Mouse (Mus musculus): ENCODE measurements at regions not wholly inside any gene's neighbourhood (a gene's known extent, or its start where the extent isn't known, plus 50 kb on each side); places are given as distances from the start of the nearest gene placed in this dataset.
A peak's percentile ranks its signal among the peaks of the same experiment; 100 is the strongest.
"Not testable (repeated sequence)": the region's sequence is repeated elsewhere in the genome, so short reads cannot be mapped to it uniquely, and the experiment has no call there.

DNA sequence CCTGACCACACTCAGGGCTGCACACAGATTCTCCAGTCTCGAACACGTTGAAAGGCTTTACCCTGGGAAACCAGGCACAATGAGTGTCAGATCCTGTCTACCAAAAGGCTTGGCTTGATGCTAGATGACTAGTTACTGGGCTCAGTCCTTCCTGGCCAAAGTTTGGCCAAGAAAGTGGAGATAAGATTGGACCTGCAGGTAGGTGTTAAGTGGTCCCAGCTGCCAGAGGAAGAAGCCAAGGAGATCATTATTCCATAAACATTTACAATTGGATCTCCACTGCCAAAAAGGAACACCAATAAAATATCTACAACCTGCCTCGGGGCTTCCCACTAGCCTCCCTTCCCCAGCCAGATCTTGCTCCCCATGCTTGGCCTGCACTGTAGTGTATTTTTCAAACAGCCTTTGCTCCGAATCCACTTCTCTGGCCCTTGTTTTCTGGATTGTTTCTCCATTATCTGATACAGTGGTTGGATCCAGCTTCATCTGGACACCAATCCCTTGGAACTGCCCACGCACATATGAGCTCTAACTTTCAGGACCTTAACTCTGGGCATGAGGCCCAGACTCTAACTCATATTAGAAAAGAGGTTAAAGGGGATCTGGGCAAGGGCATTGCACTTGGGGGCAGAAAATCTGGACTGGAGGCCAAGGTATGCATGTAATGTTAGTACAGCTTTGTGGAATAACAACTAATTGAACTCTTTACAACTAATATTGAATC lies 345.3 kb upstream of the Intu start:
- peak; percentile 63 for DNase-seq (ENCODE audit: low read depth)

DNA sequence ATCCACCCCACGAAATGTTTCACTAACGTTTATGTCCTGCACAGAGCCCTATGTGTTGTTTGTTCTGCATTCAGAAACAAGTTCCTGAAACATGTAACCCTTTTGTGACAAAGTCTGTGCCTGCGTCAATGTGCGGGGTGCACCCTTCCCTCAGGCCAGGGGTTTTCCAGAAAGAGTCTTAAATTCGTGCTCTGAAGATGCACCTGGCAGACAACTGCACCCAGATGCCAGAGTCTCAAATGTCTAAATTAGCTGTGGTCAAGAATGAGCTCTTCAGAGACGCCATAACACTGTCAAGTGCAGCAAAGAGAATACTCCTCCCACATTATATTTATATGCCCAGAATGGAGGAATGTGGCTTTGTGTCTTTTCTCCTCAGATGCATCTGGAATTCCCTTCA lies 341.6 kb upstream of the Intu start:
- DNase-seq (ENCODE audit: low read depth): no peak

DNA sequence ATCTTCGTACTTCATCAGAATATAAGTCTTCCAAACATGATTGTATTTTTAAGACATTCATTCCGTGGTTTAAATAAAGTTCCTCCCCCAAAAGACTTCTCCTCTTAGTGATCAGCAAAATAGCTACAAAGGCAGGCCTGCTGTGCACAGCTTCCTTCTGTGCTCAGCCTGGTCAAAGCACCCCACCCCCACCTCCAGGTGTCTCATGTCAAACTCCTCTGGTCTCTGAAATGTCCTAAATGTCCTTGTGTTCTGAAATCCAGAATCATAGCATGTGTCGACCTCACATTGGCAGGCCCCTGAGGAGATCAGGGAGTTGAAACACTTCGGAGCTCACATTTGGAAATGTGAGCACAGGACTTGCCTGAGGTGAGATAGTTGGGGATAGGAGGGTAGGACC lies 341.1 kb upstream of the Intu start:
- DNase-seq (ENCODE audit: low read depth): no peak

DNA sequence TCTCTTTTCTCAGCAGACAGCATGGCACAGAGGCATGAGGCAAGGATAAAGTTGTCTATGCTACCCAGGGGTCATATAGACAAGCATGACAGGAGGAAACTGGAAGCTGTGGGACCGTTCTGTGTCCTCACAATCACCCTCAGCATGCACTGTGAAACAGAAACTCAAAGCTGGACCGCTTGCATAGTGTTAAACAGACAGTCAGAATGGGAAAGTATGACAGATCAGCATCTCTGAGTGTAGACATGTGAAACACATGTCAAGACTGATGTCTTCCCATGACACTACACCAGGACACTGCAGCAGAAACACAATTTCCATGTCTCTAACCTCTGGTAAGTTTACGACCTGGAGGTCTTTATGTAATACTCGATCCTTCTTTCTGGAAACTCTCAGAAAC lies 330.9 kb upstream of the Intu start:
- no peak for DNase-seq (ENCODE audit: low read depth)

DNA sequence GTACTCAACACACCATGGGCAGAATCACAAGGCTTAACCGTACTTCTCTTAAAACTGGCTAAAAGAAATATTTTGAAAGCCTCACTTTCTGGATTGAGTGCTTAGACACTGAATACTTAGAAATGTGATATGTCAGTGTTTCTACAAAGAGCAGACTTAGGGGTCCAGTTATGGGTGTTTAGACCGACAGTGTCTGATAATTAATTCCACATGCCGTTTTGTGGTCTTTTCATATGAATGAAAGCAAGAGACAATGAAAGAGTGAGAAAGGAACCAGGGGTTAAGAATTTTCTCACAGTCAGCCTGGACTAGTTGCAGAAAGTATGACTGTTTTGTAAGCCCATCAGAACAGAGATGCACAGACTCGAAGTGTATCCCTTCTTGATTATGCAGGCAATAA lies 324.8 kb upstream of the Intu start:
- no peak for DNase-seq (ENCODE audit: low read depth)

DNA sequence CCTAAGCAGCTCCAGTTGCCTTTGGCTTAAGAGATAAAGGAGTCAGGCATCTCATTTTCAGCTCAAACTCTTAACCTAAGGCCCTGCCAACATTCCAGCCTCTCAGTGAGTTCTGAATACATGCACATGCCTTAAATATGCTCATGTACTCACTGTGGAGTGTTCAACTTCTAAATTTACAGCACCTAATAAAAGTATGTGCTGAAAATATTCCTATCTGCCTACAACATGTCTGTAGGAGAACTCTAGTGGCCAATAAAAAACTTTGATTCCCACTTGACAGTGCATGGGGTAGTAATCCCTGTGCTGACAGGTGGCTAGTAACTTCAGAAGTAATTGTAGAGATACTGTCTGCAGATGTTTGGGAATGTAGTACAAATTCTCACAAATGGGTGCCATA lies 319.3 kb upstream of the Intu start:
- no peak for DNase-seq (ENCODE audit: low read depth)

DNA sequence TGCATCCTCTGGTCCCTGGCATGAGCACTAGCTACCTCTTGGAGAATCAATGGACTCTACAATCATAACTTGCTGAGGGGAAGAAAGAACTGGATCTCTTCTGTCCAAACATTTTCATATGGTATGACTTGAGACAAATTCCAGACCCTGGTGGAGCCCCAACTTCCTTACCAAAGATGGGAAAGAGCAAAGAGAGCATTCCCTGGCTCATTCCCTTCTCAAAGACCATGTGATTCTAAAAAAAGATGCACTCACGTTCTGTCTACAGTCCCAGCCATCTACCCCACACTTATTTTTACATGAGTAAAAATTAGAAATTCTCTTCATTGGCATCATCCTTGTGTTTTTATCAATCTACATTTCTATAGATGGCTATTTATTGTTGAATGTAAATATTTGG lies 304.3 kb upstream of the Intu start:
- no peak for DNase-seq (ENCODE audit: low read depth)

DNA sequence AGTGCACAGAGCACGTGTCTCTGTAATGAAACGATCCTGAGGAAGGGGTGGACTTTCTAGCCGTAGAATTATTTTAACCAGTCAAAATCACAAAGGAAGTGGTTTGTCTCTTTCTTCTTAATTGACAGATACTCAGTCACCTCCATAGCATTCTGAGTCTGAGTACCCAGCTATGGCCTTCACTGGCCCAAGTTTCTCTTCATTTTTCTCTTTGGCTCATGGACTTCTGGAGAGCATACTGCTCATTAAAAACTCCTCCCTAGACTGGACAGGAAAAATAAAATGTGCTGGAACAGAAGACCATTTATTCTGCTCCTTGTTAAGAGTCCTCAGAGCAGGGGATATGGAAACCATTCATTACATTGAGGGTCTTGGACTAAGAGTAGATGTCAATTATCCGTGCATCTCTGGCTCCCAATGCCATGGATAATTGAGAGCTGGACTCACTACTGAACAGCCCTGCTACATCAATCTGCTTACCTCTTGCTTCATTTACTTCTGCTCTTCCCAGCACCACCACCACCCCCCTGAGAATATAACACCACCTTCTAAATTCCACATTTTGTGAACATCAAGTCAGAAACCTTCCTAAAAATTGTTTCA lies 287.5 kb upstream of the Intu start:
- DNase-seq (ENCODE audit: low read depth): no peak

DNA sequence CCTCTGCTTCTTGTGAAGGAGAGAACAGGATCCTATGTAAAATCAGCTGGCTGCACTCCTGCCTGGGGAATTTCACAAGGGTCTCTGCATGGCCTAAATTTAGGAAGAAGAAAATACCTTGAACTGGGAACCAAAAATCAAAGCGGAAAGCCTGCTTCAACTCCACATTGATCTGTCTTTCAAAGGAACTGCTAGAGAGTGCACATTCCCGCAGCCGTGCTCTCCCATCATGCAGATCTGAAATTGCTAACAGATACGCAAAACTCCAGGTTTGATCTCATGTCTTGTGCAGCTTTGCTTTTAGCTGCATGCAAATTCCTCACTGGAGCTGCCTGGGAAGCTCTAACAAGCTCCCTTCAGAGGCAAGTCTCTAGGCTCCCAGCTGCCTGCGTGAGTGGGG lies 276.7 kb upstream of the Intu start:
- DNase-seq (ENCODE audit: low read depth): no peak

DNA sequence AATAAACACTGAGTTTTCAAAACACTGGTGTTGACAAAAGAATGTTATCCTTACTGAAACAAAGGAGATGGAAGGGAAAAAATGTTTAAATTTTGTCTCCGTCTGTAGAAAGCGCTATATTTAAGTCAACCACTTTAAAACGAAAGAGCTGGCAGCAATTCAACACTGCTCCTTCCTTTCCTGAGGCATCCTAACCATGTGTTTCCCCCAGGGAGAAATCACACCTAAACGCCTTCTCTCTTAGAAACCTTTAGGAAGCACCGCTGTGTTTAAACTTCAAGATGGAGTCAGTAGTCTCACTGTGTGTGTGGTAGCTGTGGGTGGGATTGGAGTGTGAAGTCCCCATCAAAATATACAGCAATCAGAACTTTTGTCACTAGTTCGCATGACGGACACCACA lies 268.6 kb upstream of the Intu start:
- DNase-seq (ENCODE audit: low read depth): no peak

DNA sequence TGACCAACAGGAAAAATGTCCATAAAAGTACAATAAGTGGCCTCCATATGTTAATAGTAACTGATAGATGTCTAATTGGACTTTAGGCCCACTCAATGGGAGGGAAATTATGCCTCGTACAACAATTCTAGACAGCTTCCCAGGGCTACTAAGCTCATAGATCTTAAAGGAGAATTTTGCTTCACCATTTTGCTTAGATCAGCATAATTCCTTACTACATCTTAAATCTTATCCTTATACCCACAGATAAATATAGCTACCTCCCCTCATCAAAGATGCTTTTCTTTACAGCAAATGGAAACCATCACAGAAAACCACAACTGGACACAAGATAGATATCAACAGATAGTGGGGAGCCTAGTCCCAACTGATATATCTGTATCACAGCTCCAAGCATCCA lies 263.6 kb upstream of the Intu start:
- no peak for DNase-seq (ENCODE audit: low read depth)

DNA sequence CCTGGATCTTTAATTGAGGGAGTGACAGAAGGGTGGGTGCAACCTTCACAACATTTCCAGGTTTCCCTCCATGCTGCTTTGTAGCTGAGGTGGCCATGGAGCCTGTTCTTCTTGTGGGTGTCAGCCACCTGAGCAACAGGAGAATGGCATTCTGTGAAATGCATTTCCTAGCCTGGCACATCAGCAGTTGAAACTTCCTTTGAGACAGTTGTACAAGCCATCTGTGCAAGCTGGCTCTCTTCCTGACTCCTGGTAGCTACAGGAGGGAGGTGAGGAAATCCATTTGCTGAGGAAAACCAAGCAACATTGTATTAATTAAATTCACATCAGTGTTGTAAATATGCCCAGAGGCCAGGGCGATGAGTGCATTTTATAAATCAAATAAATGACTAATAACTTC lies 248.2 kb upstream of the Intu start:
- no peak for DNase-seq (ENCODE audit: low read depth)

DNA sequence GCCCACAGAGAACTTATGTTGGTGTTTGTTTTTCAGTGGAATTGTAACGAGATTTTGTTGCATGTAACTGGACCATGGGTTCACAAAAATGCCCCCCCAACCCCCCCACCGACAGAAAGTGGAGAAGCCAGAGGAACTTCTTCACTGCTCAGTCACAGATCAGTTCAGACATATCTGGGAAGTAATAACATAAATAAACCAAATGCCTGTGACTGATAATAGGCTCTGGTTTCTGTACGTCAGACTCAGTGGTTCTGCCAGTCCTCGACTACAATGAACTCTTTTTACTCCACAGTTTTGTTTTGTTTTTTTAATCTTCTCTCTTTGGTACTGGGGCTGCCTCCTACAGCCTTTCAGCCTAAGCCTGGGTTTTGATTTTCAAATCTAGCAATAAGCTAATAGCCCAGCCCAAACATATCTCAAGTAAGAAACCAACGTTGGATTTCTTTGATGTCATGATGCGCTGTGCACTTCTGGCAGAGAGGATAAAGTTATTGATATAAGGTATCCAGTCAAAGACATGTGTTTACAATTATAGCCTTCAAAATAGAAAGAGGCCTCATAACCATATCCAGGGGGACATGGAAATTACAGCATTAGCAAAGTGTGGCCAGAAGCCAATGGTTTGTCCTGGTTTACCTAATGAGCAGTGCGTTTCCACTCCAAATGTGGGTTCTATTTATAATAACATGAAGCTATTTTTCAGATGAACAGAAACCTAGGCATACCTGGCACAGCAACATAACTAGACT lies 244.0 kb upstream of the Intu start:
- DNase-seq (ENCODE audit: low read depth): no peak

DNA sequence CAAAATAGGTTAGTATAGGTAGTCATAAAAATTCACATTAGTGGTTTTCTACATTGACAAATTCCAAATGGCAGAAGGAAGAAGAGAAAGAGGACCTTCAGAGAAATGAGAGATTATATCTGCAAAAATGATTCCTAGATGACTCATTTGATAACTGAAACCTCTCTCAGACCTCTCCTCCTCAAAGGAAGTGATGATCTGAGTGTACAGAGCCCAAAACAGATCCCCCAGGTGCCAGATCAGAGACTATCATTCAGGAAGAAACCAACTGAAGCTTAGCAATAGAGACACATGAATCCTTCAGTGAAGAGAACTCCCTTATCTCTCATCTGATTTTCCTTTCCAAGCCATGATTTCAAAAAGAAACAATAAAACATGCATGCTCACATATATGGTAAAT lies 234.0 kb upstream of the Intu start:
- no peak for DNase-seq (ENCODE audit: low read depth)

DNA sequence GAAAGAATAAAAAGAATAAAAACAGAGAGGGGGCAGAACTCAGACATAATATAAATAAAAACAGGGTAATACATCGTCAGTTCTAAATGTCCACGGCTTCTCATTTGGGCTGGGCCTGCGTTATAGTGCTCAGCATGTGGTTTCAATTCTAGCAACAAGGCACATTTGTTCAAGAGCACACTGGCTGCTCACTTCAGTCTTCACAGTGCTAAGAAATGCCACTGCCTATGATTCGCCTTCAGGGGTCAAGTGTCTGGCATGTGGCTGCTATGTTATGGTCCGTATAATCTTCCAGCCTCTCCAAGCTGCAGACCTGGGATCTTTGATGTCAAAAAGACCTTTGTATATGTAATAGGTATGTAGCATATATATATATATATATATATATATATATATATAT lies 210.8 kb upstream of the Intu start:
- peak; percentile 19 for DNase-seq (ENCODE audit: low read depth)

DNA sequence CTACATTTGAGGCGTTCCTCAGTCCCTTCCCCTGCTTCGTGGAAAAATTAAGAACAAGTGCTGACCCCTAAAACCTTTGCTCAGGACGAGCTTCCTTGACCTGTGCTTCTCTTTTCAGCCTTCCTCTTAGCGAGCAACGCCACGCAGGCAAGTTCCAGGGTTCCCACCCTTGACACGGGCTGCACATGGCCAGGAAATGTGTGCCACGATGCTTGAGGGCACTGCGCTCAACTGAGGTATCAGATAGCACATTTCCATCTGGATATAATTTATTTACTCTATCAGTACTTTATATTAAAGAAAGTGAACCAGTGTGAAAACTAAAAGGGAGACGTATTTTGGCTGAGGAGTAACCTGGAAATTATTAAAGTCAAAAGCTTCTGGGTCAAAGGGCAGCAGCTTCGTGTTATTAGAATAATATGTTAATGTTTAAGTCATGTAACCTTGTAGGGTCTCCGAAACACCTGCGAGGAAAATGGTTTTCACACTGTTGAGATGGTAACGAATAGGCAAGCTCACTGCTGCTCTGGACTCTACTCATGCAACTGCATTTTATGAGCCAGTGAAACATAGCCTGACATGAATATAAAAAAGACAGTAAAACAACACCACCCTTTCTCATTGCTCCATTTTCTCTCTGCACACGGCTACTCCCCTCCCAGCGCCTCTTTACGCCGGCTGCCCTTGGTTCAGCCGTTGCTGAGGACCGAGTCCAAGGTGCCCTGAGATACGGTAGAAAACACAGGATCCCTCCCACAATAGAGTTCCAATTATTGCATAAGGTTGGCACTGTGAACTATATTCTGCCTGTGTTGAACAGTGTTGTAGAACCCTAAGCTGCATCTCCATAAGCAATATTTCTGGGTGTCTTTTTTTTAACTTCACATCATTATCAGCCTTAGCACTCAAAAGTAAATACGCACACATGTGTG lies 204.9 kb upstream of the Intu start:
- no peak for DNase-seq (ENCODE audit: low read depth)

DNA sequence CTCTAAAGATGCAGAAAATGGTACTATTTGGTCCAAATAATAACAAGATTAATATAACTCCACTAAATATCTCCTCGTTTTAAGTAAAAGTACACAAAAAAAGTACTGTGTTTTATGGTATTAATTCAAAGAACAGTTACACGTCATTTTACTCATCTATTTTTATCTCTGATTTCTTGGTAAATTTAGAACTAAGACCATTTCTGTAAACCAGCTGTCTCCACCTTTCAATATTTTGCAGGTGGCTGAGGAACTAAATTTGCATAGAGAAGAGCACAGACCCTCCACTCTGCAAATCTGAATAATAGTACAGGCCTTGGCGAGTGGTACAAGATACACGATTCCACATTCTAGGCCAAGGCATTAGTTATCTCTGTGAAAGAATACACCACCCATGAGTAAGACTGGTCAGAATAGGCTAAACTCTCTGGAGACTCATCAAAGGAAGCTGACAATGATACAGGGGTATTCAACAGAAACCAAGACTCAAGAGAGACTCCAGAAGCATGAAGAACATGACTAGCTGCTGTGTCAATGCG lies 191.5 kb upstream of the Intu start:
- no peak for DNase-seq (ENCODE audit: low read depth)

DNA sequence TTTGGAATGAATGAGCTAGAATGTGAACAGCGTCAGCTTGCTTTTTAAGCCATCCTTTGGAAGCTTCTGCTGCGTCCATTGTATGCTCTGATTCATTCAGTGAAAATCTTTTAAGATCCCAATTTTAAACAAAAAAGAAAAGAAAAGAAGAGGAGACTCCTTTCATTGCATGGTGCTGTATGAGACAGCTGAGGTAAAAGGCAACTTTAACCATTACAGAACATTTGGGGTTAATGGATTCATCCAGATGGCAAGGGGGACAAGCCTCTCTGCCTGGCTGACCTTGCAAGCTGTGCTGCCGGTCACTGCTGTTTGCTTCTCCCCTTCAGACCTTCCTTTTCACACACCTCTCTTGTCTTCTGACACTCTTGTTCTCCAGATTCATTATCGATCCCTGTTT lies 176.0 kb upstream of the Intu start:
- no peak for DNase-seq (ENCODE audit: low read depth)

DNA sequence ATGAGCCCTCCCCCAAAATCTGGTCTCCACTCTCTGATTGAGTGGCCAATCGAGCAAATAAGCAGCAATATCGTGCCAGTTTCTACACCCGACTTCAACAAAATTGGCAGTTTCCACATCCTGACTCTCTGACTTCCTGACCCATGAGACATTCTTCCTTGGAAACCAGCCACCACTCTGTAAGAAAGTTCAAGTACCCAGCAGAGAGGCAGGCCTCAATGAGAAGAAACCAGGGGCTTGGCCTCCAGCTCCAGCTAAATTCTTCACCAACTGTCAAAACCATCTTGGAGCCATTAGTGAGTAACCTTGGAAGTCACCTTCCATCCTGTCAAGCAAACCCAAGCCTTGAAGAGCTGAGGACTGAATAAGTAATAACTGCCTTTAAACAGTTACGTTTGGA lies 162.7 kb upstream of the Intu start:
- peak; percentile 61 for DNase-seq (ENCODE audit: low read depth)

DNA sequence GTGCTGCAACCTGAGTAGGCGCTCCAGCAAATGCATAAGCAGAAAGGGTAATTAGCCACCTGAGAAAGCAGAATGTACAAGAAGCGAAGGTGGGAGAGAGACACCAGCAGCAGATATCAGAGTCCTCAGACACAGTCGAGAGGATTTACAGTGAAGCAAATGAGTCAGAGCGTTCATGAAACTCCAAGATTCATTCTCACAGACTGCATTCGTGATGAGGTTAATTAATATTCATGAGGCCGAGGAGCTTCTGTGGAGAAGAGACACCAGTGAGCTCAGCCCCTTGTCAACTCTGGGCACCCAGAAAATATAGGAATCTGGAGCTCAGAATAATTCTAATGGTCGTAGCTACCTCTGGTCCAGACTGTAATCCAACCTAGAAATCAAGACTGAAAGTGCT lies 159.7 kb upstream of the Intu start:
- no peak for DNase-seq (ENCODE audit: low read depth)

DNA sequence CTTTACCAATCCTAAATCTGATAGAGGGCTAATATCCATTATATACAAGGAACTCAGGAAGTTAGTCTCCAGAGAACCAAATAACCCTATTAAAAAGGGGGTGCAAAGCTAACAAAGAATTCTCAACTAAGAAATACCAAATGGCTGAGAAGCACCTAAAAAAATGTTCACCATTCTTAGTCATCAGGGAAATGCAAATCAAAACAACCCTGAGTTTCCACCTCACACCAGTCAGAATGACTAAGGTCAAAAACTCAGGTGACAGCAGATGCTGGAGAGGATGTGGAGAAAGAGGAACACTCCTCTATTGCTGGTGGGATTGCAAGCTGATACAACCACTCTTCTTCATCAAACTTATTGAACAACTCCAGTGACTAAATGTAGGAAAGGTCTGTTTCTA lies 154.9 kb upstream of the Intu start:
- not testable (repeated sequence) for DNase-seq (ENCODE audit: low read depth)

DNA sequence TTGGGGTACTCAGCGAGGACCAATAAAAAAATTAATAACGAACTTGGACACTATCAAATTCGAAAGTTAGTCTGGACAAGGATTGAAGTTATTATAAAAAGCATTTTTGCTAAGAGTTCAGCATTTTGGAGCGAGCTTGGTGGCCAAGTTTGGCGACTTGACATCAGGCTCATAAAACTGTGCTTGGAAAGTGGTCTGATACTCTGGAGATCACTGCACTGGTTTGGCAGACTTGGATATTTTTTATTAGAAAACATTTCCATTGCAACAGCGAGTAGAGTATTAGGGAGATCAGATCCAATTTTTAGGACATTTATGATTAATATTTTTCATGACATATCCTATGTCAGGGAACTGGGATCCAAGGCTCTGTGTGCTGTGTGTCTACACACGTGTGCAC lies 153.7 kb upstream of the Intu start:
- no peak for DNase-seq (ENCODE audit: low read depth)

Data from NIH3T3 (cell line).